Mouse (Mus musculus) hindbrain, embryonic 15.5 days (tissue): Measurements from ENCODE around the gene Cradd. TPM values are rescaled to one million over a fixed set of nuclear protein-coding genes. Genes with fewer than 3 reads are reported as not detected.
A peak's percentile ranks its signal among the peaks of the same experiment; 100 is the strongest.

Experiments
- ATAC-seq: fragments of 200-750 bp; cut with Nextera tagmentation; 2 replicates; pipeline ENCODE4 v1.8.0; 2017; ENCODE audit warnings: low read depth, moderate number of reproducible peaks, moderate TSS enrichment; ENCODE audit not compliant: low FRiP score
- H3K27ac ChIP-seq: fragments of 300-500 bp; sonication (generic); replicated peaks from 2 replicates; pipeline ENCODE4 v1.5.1; 2015; ENCODE audit warnings: mild to moderate bottlenecking, inconsistent platforms
- H3K27me3 ChIP-seq: fragments of 300-500 bp; sonication (generic); 2 replicates; pipeline ENCODE4 v1.6.1; 2015; ENCODE audit warnings: control low read depth, inconsistent platforms
- H3K36me3 ChIP-seq: fragments of 300-500 bp; sonication (generic); 2 replicates; pipeline ENCODE4 v1.6.1; 2015; ENCODE audit warnings: control low read depth, inconsistent platforms
- H3K4me1 ChIP-seq: fragments of 300-500 bp; sonication (generic); replicated peaks from 2 replicates; pipeline ENCODE4 v1.6.1; 2015; ENCODE audit warnings: control low read depth, inconsistent platforms
- H3K4me2 ChIP-seq: fragments of 300-500 bp; sonication (generic); 2 replicates; pipeline ENCODE4 v1.6.1; 2015; ENCODE audit warnings: moderate library complexity, mild to moderate bottlenecking, inconsistent platforms
- H3K4me3 ChIP-seq: fragments of 300-500 bp; sonication (generic); 2 replicates; pipeline ENCODE4 v1.5.1; 2015; ENCODE audit warnings: mild to moderate bottlenecking, inconsistent platforms
- H3K9ac ChIP-seq: fragments of 300-500 bp; sonication (generic); 2 replicates; pipeline ENCODE4 v1.6.1; 2015; ENCODE audit warnings: inconsistent platforms
- H3K9me3 ChIP-seq: fragments of 300-500 bp; sonication (generic); 2 replicates; pipeline ENCODE4 v1.6.1; 2016; ENCODE audit warnings: control low read depth, inconsistent platforms
- WGBS: fragments of 180-500 bp; shearing (Covaris S2); methylation state at CpG from one replicate; pipeline ENCODE4 v1.1.7; 2015; 5-methylcytosine and 5-hydroxymethylcytosine counted together
- polyA plus RNA-seq: library from polyadenylated mRNA; unstranded; fragments of >200 nt; fragmentation: Nextera tagmentation; extraction: Ambion mirVana; gene quantifications from 2 replicates; pipeline ENCODE4 v1.2.1, GENCODE M21; 2015

The Cradd gene
- polyA plus RNA-seq, 1 experiment from 2014 or later = 9.4 TPM

DNA sequence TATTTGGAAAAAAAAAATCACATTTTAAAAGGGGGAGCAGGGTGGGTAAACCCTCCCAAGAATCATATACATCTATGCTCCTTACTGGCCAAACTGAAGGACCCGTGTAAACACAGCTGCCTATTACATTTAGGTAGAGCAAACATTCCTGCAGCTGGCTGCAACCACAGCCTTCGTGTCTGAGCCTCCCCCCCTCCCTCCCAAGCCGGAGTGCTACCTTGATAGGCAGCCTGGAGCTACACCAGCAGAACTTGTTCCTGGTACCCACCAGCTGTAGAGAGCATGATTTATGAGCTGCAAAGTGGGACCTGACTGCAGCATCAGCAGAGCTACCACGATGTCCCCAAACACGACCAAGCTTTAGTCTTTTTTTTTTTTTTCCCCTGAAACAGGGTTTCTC lies 9.9 kb downstream of the Cradd start:
- Histone ChIP-seq H3K4me2 (no peak overlapping the region), H3K9me3 (no peaks in the 10 kb centered on the region), H3K27ac (no peak overlapping the region), H3K4me3 (no peak overlapping the region), H3K36me3 (no peaks in the 10 kb centered on the region), H3K4me1 (peaks cover 24% of the 10 kb centered on the region), H3K27me3 (no peaks in the 10 kb centered on the region), H3K9ac (no peak overlapping the region)
- no peak for ATAC-seq
- WGBS = 48% methylated on average over 5 of the region's 5 CpGs

DNA sequence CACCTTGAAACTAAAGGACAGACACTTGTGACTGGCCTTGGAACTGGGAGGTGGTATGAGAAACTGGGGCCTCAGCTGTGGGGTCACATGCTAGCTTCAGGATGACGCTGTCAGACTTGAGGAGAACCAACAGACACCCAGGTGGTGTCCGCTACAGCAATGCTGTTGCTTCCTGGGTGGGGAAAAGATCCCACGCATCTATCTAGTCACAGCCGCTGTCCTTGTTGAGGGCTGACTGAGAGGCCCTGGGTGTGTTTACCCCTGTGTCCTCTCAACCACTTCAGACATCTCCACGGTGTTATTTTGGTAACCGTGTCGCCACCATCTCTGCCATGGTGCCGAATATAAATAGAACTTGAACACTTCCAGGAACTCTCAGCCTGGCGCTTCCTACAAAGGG lies 10.4 kb downstream of the Cradd start:
- Histone ChIP-seq H3K4me2 (no peak overlapping the region), H3K27ac (no peak overlapping the region), H3K36me3 (no peaks in the 10 kb centered on the region), H3K4me1 (peaks cover 24% of the 10 kb centered on the region), H3K9me3 (no peaks in the 10 kb centered on the region), H3K4me3 (no peak overlapping the region), H3K9ac (no peak overlapping the region), H3K27me3 (no peaks in the 10 kb centered on the region)
- WGBS = 86% methylated on average over 9 of the region's 9 CpGs
- ATAC-seq = no peak

DNA sequence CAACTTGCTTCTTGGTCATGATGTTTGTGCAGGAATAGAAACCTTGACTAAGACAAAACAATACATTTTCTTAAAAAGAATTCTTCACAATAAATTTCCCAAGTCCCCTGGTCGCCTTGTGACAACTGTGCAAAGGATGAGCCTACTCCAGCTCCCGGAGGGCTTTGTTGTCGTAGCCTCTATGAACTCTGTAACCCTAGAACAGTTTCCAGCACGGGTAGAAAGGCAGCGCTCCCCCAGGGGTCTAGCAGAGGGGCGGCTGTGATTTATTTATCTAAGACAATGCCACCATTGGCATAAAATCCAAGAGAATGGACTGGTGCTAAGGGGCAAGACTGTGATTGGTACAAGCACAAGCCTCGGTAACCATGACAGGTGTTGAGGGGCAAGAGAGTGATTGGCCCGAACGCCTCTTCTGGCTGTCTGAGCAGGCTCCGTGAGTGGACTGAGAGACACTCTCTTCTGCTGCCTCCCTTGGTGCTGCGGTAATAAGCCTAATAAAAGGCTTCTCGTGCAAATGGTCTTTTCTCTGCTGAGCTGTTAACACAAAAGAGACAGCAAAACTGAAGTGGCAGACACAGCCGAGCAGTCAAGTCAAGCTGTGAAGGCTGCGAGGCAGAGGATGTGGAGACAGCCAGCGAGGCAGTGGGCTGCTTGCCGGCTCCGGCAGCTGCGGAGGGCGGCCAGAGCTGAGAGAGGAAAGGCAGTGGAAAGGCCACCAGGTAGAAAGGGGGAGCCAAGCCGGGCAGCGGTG lies 13.1 kb downstream of the Cradd start:
- Histone ChIP-seq H3K9me3 (no peaks in the 10 kb centered on the region), H3K27me3 (no peaks in the 10 kb centered on the region), H3K36me3 (no peaks in the 10 kb centered on the region), H3K4me1 (peaks cover 22% of the 10 kb centered on the region), H3K4me2 (peak overlapping the region; percentile 32), H3K27ac (peak overlapping the region; percentile 54), H3K4me3 (no peak overlapping the region), H3K9ac (no peak overlapping the region)
- 6% methylated on average over 21 of the region's 21 CpGs for WGBS
- ATAC-seq = peak; percentile 74

DNA sequence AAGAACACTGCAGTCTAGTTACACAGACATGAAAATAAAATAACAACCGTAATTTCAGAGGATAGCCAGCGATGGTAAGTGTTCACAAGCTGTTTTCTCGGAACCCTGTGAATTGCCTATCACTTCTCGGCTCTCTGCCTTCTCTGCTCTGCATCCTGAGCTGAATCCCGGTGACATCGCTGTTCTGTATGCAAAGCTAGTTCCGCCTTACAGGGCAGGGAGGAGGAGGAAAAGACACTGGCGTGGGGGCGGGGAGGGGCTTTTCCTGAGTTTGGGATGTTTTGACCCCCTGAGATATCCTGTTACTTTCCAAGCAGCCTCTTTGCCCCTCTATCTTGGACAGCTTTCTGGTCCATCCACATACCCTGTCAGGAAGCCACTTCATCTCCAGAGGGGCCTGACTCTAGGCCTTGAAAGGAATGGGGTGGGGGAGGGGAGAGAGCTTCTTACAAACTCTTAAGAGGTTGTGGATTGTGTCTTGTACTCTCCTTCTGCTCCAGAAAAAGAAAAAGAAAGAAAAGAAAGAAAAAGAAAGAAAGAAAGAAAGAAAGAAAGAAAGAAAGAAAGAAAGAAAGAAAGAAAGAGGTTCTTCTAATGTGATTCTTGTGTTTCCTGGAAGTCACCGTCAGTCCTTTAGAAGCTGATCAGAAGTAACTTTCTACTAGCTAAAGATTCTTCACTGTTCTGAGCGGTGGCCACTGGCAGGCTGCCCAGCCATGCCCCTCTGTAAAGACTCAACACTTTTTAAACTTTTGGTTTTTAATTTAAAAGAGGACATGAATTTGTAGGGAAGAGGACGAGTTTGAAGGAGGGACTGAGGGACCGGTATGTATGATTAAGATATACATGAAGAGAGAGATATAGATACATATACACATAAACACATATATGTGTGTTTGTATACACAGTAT lies 14.3 kb downstream of the Cradd start:
- no peak overlapping the region for H3K4me3 ChIP-seq
- no peaks in the 10 kb centered on the region for H3K27me3 ChIP-seq
- no peak overlapping the region for H3K4me2 ChIP-seq
- peaks cover 19% of the 10 kb centered on the region for H3K4me1 ChIP-seq
- no peaks in the 10 kb centered on the region for H3K9me3 ChIP-seq
- H3K36me3 ChIP-seq = no peaks in the 10 kb centered on the region
- H3K27ac ChIP-seq = no peak overlapping the region
- ATAC-seq = no peak
- 39% methylated on average over 13 of the region's 13 CpGs for WGBS
- H3K9ac ChIP-seq = no peak overlapping the region

DNA sequence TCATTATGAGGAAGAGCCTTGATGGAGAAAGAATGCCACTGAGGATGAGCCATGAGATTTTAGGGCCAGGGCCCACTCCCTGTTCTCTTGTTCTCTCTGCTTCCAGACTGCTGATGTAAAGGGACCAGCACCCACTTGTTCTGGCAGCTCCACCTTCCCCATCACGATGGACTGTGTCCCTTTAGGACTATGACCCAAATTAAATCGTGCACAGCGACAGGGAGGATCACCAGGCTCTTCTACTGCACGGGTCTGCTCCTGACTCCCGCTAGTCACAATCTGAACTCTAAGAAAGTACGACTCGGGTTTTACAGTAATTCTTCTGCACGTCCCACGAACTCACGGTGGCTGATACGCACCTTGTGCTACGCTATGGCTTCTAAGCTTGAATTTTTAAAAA lies 14.9 kb downstream of the Cradd start:
- no peak for ATAC-seq
- WGBS = 79% methylated on average over 12 of the region's 12 CpGs
- H3K4me3 ChIP-seq = no peak overlapping the region
- H3K27me3 ChIP-seq = no peaks in the 10 kb centered on the region
- H3K9me3 ChIP-seq = no peaks in the 10 kb centered on the region
- H3K36me3 ChIP-seq = no peaks in the 10 kb centered on the region
- H3K4me2 ChIP-seq = no peak overlapping the region
- no peak overlapping the region for H3K9ac ChIP-seq
- peaks cover 19% of the 10 kb centered on the region for H3K4me1 ChIP-seq
- no peak overlapping the region for H3K27ac ChIP-seq

DNA sequence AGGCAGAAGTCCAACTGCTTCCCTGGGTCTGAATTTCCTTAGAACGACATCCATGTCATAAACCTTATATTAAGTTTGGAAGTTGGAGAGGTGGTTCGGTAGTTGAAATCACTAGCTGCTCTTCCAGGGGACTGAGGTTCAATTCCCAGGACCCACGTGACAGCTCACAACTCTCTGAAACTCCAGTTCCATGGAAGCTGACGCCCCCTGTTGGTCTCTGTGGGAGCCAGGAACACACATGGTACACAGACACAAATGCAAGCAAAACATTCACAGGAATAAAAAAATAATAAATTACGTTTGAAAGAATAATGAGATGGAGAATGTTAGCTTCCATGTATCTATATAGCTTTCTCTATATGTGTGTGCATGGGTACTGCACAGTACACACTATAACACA lies 16.0 kb downstream of the Cradd start:
- Histone ChIP-seq H3K4me2 (no peak overlapping the region), H3K9ac (no peak overlapping the region), H3K36me3 (no peaks in the 10 kb centered on the region), H3K4me1 (peaks cover 19% of the 10 kb centered on the region), H3K4me3 (no peak overlapping the region), H3K9me3 (no peaks in the 10 kb centered on the region), H3K27me3 (no peaks in the 10 kb centered on the region), H3K27ac (no peak overlapping the region)
- WGBS = 93% methylated on average over 5 of the region's 5 CpGs
- ATAC-seq = no peak

DNA sequence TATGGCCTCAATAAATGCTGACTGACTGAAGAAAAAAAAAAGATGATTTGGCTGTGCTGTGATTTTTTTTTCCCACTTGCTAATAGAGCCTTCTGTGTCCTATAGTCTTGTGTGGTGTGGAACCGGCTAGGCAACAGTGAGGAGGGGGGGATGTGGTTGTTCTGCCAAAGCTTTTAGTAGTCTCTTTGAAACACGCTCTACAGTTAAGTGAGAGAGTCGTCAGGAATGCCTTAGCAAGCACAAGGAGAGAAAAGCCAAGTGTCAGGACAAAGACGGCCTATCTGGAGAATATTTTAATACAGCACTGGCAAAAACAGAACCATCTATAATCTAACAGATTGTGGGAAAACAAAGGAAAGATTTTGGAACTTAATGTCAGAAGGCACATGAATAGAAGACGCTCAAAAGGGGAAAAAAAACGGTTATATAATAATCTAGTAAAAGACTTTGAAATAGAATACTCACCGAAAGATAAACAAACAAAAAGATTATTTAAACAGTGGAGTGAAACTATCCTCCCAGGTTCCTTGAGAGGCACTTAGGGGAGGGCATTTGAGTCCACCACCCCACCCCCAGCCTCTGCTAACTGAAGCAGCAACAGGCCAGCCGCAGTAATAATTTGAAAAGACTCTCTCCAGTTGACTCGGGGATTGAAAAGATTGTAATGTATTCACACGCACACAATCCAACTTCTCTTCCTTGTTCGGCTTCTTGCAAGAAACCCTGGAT lies 16.9 kb downstream of the Cradd start:
- ATAC-seq = no peak
- peaks cover 21% of the 10 kb centered on the region for H3K4me1 ChIP-seq
- H3K27me3 ChIP-seq = no peaks in the 10 kb centered on the region
- no peak overlapping the region for H3K9ac ChIP-seq
- no peak overlapping the region for H3K4me2 ChIP-seq
- no peak overlapping the region for H3K27ac ChIP-seq
- H3K36me3 ChIP-seq = no peaks in the 10 kb centered on the region
- WGBS = 45% methylated on average over 11 of the region's 11 CpGs
- no peak overlapping the region for H3K4me3 ChIP-seq
- no peaks in the 10 kb centered on the region for H3K9me3 ChIP-seq

DNA sequence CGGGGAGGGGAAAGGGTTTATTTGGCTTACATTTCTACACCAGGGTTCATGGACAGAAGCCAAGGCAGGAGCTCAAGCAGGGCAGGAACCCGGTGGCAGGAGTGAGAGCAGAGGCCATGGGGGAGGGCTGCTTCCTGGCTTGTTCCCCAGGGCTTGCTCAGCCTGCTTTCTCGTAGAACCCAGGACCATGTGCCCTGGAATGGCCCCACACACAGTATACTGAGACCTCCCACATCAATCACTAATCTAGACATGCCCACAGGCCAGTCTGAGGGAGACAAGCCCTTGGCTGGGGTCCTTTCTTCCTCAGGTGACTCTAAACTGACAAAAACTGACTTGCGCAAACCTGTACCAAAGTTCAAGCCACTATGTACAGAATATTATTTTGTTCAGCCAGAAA lies 19.7 kb downstream of the Cradd start:
- no peaks in the 10 kb centered on the region for H3K27me3 ChIP-seq
- ATAC-seq = no peak
- no peak overlapping the region for H3K9ac ChIP-seq
- WGBS = 54% methylated on average over 4 of the region's 4 CpGs
- no peaks in the 10 kb centered on the region for H3K36me3 ChIP-seq
- H3K27ac ChIP-seq = no peak overlapping the region
- no peak overlapping the region for H3K4me2 ChIP-seq
- no peaks in the 10 kb centered on the region for H3K9me3 ChIP-seq
- peaks cover 4% of the 10 kb centered on the region; the same call in 1 of the 2 replicates for H3K4me1 ChIP-seq
- H3K4me3 ChIP-seq = no peak overlapping the region

DNA sequence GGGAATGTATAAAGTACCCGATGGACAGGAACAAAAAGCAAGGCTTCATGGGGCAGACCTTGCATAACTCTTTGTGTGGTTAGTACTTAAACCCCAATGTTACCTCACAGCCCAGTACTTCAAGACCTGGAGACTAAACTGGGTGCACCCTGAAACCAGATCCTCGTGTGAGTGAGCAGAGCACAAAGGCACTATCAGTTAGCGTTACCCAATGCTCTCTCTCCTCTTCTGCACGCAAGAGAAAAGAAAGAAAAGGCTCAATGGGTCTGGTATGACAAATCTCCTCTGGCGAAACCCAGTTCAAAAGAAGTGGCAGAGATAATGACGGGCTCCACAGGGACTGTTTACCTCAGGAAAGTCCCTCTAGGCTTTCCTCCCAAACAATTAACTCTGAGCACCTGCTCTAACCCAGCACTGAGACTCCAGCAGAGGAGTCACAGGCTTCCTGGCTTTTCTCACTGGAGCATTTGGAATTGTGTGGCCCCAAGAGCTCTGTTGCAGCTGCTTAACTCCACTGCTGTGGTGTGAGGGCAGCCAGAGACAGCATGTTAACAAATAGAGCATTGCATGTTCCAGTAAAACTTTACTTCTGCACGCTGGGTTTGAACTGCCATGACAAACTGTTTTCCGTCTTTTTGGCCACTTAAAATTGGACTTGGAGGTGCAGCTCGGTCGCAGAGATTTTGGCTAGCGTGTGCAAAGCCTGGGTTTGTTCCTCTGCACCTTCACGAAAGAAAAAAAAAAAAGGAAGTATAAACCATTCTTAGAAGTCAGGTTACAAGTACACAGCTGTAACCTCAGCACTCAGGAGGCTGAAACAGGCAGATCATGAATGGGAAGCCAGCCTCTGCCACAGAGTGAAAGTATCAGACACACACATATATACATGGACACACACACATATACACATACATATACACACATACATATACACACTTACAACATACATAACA lies 21.4 kb downstream of the Cradd start:
- 52% methylated on average over 11 of the region's 12 CpGs for WGBS
- ATAC-seq = no peak

DNA sequence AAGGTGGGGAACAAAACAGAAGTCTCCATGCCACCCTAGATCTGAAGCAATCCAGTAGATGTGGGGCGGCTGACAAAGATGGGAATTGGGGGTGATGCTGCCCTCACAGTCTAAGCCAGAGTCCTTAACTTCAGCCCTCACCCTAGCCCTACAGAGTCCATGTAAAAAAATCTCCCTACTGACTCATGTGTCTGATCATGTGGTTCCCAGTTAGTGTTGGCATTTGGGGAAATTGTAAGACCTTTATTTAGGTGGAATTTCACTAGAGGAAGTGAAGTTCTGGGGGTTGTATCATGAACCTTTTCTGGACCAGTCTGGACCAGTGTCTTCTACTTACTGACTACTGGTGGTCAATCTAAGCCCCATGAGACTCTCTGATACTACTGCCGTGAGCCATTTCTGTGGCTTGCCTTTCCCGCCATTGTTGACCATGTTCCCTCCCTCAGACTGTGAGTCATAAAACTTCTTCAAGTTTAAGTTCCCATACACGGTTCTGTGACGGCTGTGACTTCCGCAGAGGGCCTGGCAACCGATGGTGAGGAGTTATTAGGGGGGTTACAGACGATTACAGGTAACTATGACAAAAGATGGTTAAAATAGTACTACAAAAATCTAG lies 23.6 kb downstream of the Cradd start:
- no peak overlapping the region for H3K9ac ChIP-seq
- WGBS = 84% methylated on average over 8 of the region's 8 CpGs
- H3K27ac ChIP-seq = no peak overlapping the region
- H3K36me3 ChIP-seq = no peaks in the 10 kb centered on the region
- no peak for ATAC-seq
- H3K4me3 ChIP-seq = no peak overlapping the region
- peaks cover 13% of the 10 kb centered on the region for H3K4me1 ChIP-seq
- H3K27me3 ChIP-seq = no peaks in the 10 kb centered on the region
- H3K9me3 ChIP-seq = no peaks in the 10 kb centered on the region
- H3K4me2 ChIP-seq = no peak overlapping the region

More for the DNA sequence above, 21.4 kb downstream of the Cradd start:
- H3K4me1 ChIP-seq = peaks cover 9% of the 10 kb centered on the region
- H3K9me3 ChIP-seq = no peaks in the 10 kb centered on the region
- H3K4me2 ChIP-seq = no peak overlapping the region
- H3K27ac ChIP-seq = no peak overlapping the region
- no peaks in the 10 kb centered on the region for H3K27me3 ChIP-seq
- H3K4me3 ChIP-seq = no peak overlapping the region
- H3K9ac ChIP-seq = no peak overlapping the region
- H3K36me3 ChIP-seq = no peaks in the 10 kb centered on the region

DNA sequence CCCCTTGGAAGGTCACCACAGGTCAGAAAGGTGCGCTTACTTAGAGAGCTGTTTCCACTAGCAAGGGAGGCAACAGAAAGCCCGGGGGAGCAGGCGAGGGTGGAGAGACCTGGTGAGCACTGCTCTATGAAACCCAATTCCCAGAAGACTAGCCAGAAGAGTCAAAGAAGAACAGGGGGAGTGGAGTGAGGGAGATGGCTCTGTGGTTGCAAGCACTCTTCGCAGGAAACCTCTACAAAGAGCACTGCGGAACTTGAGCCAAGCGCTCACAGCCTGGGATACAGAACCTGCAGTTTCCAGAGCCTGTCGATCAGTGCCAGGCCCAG lies 24.2 kb downstream of the Cradd start:
- 84% methylated on average over 7 of the region's 7 CpGs for WGBS
- Histone ChIP-seq H3K4me2 (no peak overlapping the region), H3K4me1 (peaks cover 13% of the 10 kb centered on the region), H3K9ac (no peak overlapping the region), H3K4me3 (no peak overlapping the region), H3K9me3 (no peaks in the 10 kb centered on the region), H3K27ac (no peak overlapping the region), H3K27me3 (no peaks in the 10 kb centered on the region), H3K36me3 (no peaks in the 10 kb centered on the region)
- no peak for ATAC-seq
